Mouse (Mus musculus): ENCODE data around the gene P3h3. TPM values are rescaled to one million over a fixed set of nuclear protein-coding genes. Genes with fewer than 3 reads are reported as not detected.
A peak's percentile ranks its signal among the peaks of the same experiment; 100 is the strongest.
"Not testable (repeated sequence)": the region's sequence is repeated elsewhere in the genome, so short reads cannot be mapped to it uniquely, and the experiment has no call there.

P3h3 gene
- total RNA-seq, 1 experiment from 2014 or later = 8.3 TPM

GRCm38 (mm10) chr6:124835531-124835930, 22.0 kb downstream of the P3h3 start:
- ATAC-seq (replicated peaks; ENCODE audit: low read depth, poor library complexity, severe bottlenecking) = no peak

GRCm38 (mm10) chr6:124834512-124835081, 23.0 kb downstream of the P3h3 start:
- ATAC-seq (replicated peaks; ENCODE audit: low read depth, poor library complexity, severe bottlenecking) = no peak

GRCm38 (mm10) chr6:124831649-124832048, 25.9 kb downstream of the P3h3 start:
- ATAC-seq (replicated peaks; ENCODE audit: low read depth, poor library complexity, severe bottlenecking) = no peak

- not testable (repeated sequence) for ATAC-seq (replicated peaks; ENCODE audit: low read depth, poor library complexity, severe bottlenecking)
Measured at GRCm38 (mm10) chr6:124831199-124831598, 26.4 kb downstream of the P3h3 start.

GRCm38 (mm10) chr6:124829799-124830700, 27.5 kb downstream of the P3h3 start:
- peak; percentile 61 for ATAC-seq (replicated peaks; ENCODE audit: low read depth, poor library complexity, severe bottlenecking)

- ATAC-seq (replicated peaks; ENCODE audit: low read depth, poor library complexity, severe bottlenecking) = peak; percentile 75
Measured at GRCm38 (mm10) chr6:124828868-124829798, 28.4 kb downstream of the P3h3 start, which contains the start of the genes Usp5 and Cdca3. Gene Usp5 (minus strand): TSS chr6:124829484. Gene Cdca3 (plus strand): TSS chr6:124829547.

- peak; percentile 34 for ATAC-seq (replicated peaks; ENCODE audit: low read depth, poor library complexity, severe bottlenecking)
Measured at GRCm38 (mm10) chr6:124828101-124828592, 29.4 kb downstream of the P3h3 start.

- ATAC-seq (replicated peaks; ENCODE audit: low read depth, poor library complexity, severe bottlenecking) = no peak
Measured at GRCm38 (mm10) chr6:124822049-124822448, 35.5 kb downstream of the P3h3 start.

GRCm38 (mm10) chr6:124820891-124821290, 36.7 kb downstream of the P3h3 start:
- no peak for ATAC-seq (replicated peaks; ENCODE audit: low read depth, poor library complexity, severe bottlenecking)

- ATAC-seq (replicated peaks; ENCODE audit: low read depth, poor library complexity, severe bottlenecking) = peak; percentile 55
Measured at GRCm38 (mm10) chr6:124817971-124818370, 39.6 kb downstream of the P3h3 start.

GRCm38 (mm10) chr6:124817563-124817962, 40.0 kb downstream of the P3h3 start:
- ATAC-seq (replicated peaks; ENCODE audit: low read depth, poor library complexity, severe bottlenecking) = no peak

- ATAC-seq (replicated peaks; ENCODE audit: low read depth, poor library complexity, severe bottlenecking) = no peak
Measured at GRCm38 (mm10) chr6:124817125-124817524, 40.4 kb downstream of the P3h3 start.

- no peak for ATAC-seq (replicated peaks; ENCODE audit: low read depth, poor library complexity, severe bottlenecking)
Measured at GRCm38 (mm10) chr6:124816611-124817010, 40.9 kb downstream of the P3h3 start.

GRCm38 (mm10) chr6:124814858-124815774, 42.4 kb downstream of the P3h3 start:
- ATAC-seq (replicated peaks; ENCODE audit: low read depth, poor library complexity, severe bottlenecking) = no peak

GRCm38 (mm10) chr6:124814448-124814847, 43.1 kb downstream of the P3h3 start:
- ATAC-seq (replicated peaks; ENCODE audit: low read depth, poor library complexity, severe bottlenecking) = peak; percentile 4; the same call in 1 of the 2 replicates

- peak; percentile 71 for ATAC-seq (replicated peaks; ENCODE audit: low read depth, poor library complexity, severe bottlenecking)
Measured at GRCm38 (mm10) chr6:124813933-124814332, 43.6 kb downstream of the P3h3 start, which contains the start of gene Tpi1. Gene Tpi1 (minus strand): TSS chr6:124814296.

- peak; percentile 34 for ATAC-seq (replicated peaks; ENCODE audit: low read depth, poor library complexity, severe bottlenecking)
Measured at GRCm38 (mm10) chr6:124813496-124813895, 44.1 kb downstream of the P3h3 start.

GRCm38 (mm10) chr6:124812848-124813247, 44.7 kb downstream of the P3h3 start:
- no peak for ATAC-seq (replicated peaks; ENCODE audit: low read depth, poor library complexity, severe bottlenecking)
